Mouse (Mus musculus): ENCODE results near the gene Mfsd5. TPM values are rescaled to one million over a fixed set of nuclear protein-coding genes. Genes with fewer than 3 reads are reported as not detected.

Gene Mfsd5
- polyA plus RNA-seq, 1 experiment from 2014 or later, result 72.7 TPM

DNA sequence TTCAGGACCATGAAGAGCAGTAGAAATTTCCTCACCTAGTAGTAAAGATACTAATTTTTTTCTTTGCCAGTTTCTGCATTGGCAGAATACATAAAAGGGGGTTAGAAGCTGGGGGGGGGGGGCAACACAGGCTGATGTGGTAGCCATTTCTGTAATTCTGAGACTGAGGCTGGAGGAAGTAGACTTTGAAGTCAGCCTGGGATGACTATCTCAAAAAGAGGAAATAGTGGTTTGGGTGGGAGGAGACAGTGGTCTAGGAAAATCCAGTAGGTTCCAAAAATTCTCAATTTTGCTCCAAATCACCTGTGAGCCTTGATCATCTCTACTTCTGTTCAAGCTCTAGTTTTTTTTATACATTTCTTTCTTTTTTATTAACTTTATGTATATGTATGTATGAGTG is 32.2 kb downstream of the Mfsd5 start:
- H3K36me3 ChIP-seq (ENCODE audit: insufficient read depth, low read length), result no peaks in the 10 kb centered on the region; the same call in 1 of the 2 replicates

DNA sequence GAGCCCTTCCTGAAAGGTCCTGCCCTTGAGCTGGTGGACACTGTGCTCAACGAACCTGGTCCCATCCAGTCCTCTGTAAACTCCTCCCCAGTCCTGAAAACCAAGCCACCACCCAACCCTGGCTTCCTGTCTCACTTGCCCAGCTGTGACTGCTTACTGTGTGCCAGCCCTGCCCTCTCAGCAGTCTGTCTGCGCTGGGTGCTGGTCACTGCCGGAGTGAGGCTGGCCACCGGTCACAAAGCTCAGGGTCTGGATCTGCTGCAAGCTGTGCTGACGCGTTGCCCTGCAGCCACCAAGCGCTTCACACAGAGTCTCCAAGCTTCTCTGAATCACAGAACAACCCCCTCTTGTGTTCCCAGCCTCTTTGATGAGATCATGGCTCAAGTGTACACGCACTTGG is 36.0 kb downstream of the Mfsd5 start:
- Histone ChIP-seq H3K4me2 (replicated peaks; ENCODE audit: low read depth, low read length) (no peak overlapping the region), H3K4me1 (ENCODE audit: insufficient read depth, low read depth, low read length) (no peaks in the 10 kb centered on the region), H3K9ac (replicated peaks; ENCODE audit: low read depth) (no peak overlapping the region), H3K4me3 (ENCODE audit: low read depth, low read length) (no peak overlapping the region), H3K27me3 (replicated peaks; ENCODE audit: insufficient read depth, low read length) (no peaks in the 10 kb centered on the region), H3K36me3 (ENCODE audit: insufficient read depth, low read length) (no peaks in the 10 kb centered on the region; the same call in 1 of the 2 replicates), H3K27ac (ENCODE audit: low read length) (no peak overlapping the region), H3K9me3 (ENCODE audit: low read length) (no peaks in the 10 kb centered on the region)
- peak; percentile 35 for DNase-seq (ENCODE audit: low spot score)
- WGBS, result 76% methylated on average over 8 of the region's 8 CpGs
- ATAC-seq, result peak; percentile 17; the same call in 1 of the 2 replicates
- TF ChIP-seq CTCF (IDR thresholded peaks at IDR 0.05), result no peak
- TF ChIP-seq EP300 (IDR thresholded peaks at IDR 0.05), result no peak

More for the DNA sequence above, 32.2 kb downstream of the Mfsd5 start:
- no peak for DNase-seq (ENCODE audit: low spot score)
- Histone ChIP-seq H3K9me3 (ENCODE audit: low read length) (no peaks in the 10 kb centered on the region), H3K27me3 (replicated peaks; ENCODE audit: insufficient read depth, low read length) (no peaks in the 10 kb centered on the region), H3K4me1 (ENCODE audit: insufficient read depth, low read depth, low read length) (no peaks in the 10 kb centered on the region), H3K9ac (replicated peaks; ENCODE audit: low read depth) (no peak overlapping the region), H3K4me3 (ENCODE audit: low read depth, low read length) (no peak overlapping the region), H3K27ac (ENCODE audit: low read length) (no peak overlapping the region), H3K4me2 (replicated peaks; ENCODE audit: low read depth, low read length) (no peak overlapping the region)
- ATAC-seq, result no peak
- no peak for TF ChIP-seq EP300 (IDR thresholded peaks at IDR 0.05)
- no peak for TF ChIP-seq CTCF (IDR thresholded peaks at IDR 0.05)

DNA sequence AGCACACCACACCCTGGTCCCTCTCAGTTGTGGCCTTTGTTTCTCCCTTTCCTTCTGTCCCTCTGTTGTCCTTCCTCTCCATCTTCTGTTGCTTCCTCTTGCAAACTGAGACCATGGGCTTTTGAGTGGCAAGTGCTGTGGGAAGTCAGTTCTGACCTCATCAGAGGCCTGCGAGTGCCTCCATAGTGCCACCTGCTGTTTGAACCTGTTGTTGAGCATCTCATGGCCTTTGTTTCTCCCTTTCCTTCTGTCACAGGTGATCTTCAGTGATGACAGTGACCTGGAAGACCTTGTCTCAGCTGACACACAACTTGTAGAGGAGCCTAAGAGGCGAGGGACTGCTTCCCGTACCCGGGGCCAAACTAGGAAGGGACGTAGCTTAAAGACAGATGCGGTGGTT is 37.0 kb downstream of the Mfsd5 start:
- WGBS, result 88% methylated on average over 6 of the region's 6 CpGs

DNA sequence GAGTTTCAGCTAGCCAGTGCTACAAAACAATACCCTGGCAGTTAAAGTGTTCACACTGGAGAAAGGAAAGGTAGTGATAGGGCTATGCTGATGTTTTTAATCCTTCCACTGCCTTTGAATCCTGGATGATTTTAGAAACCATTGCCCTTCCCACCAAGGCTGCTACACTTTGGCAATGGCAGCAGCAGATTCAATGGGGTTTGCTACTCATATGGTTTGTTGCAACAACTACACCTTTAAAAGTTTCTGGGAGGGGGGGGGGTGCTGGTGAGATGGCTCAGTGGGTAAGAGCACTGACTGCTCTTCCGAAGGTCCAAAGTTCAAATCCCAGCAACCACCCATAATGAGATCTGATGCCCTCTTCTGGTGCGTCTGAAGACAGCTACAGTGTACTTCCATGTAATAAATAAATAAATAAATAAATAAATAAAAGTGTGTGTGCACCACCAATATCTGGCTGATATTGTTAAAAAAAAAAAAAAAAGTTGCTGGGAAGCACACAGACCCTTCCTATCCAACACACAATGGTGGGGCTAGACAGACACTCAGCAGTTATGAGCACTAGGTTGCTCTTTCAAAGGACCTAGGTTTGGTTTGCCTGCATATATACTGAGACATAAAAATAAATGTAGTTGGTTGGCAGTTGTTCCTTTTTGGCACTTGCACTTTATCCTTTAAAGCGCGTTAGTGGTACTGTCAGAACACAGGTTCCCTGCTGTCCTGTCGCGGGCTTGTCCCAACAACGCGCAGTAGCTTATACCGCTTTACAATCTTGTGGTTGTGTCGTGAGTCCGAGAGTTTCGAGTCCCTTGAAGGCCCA is 45.6 kb downstream of the Mfsd5 start:
- Histone ChIP-seq H3K9me3 (ENCODE audit: low read length) (no peaks in the 10 kb centered on the region), H3K4me2 (replicated peaks; ENCODE audit: low read depth, low read length) (0 out of 2 replicates have a peak overlapping the region, but pooled peaks have one; percentile 3), H3K36me3 (ENCODE audit: insufficient read depth, low read length) (peaks cover 2% of the 10 kb centered on the region; the same call in 1 of the 2 replicates), H3K9ac (replicated peaks; ENCODE audit: low read depth) (no peak overlapping the region), H3K27ac (ENCODE audit: low read length) (no peak overlapping the region), H3K27me3 (replicated peaks; ENCODE audit: insufficient read depth, low read length) (no peaks in the 10 kb centered on the region), H3K4me1 (ENCODE audit: insufficient read depth, low read depth, low read length) (no peaks in the 10 kb centered on the region; the same call in 1 of the 2 replicates), H3K4me3 (ENCODE audit: low read depth, low read length) (no peak overlapping the region)
- ATAC-seq (no peak), DNase-seq (ENCODE audit: low spot score) (no peak)
- TF ChIP-seq EP300 (IDR thresholded peaks at IDR 0.05) (no peak), CTCF (IDR thresholded peaks at IDR 0.05) (no peak)
- 80% methylated on average over 12 of the region's 12 CpGs for WGBS

More for the DNA sequence above, 37.0 kb downstream of the Mfsd5 start:
- DNase-seq (ENCODE audit: low spot score) (peak; percentile 82), ATAC-seq (peak; percentile 49; the same call in 1 of the 2 replicates)
- H3K27me3 ChIP-seq (replicated peaks; ENCODE audit: insufficient read depth, low read length), result no peaks in the 10 kb centered on the region
- no peak overlapping the region for H3K27ac ChIP-seq (ENCODE audit: low read length)
- H3K36me3 ChIP-seq (ENCODE audit: insufficient read depth, low read length), result no peaks in the 10 kb centered on the region; the same call in 1 of the 2 replicates
- no peaks in the 10 kb centered on the region for H3K9me3 ChIP-seq (ENCODE audit: low read length)
- H3K4me3 ChIP-seq (ENCODE audit: low read depth, low read length), result no peak overlapping the region
- H3K9ac ChIP-seq (replicated peaks; ENCODE audit: low read depth), result no peak overlapping the region
- H3K4me2 ChIP-seq (replicated peaks; ENCODE audit: low read depth, low read length), result no peak overlapping the region
- TF ChIP-seq CTCF (IDR thresholded peaks at IDR 0.05) (peak; percentile 89), EP300 (IDR thresholded peaks at IDR 0.05) (no peak)
- no peaks in the 10 kb centered on the region for H3K4me1 ChIP-seq (ENCODE audit: insufficient read depth, low read depth, low read length)

DNA sequence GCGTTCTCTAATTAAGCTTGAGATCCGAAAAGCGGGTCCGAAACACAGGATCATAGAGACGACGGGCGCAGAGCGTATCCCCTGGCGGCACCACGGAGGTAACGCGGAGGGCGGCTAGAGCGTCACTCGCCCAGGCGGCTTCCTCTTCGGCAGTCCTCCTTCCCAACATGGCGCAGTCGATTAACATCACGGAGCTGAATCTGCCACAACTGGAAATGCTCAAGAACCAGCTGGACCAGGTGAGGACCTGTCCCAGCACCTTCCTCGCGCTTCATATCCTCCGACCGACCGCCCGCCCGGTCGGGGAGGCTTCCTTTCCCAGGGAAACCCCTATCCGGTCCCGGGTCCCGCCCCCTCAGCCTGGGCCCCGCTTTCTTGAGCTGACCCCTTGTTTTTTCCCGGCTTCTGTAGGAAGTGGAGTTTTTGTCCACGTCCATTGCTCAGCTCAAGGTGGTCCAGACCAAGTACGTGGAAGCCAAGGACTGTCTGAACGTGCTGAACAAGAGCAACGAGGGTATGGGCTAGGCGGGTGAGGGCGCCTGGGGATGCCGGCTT is 46.8 kb downstream of the Mfsd5 start, which contains the start of gene Pfdn5:
TSS of gene Pfdn5 (plus strand) at position 95 of the 555 bp plus-strand sequence.
- Histone ChIP-seq H3K27me3 (replicated peaks; ENCODE audit: insufficient read depth, low read length) (no peaks in the 10 kb centered on the region), H3K9ac (replicated peaks; ENCODE audit: low read depth) (peak within 1 kb of the TSS; percentile 70), H3K36me3 (ENCODE audit: insufficient read depth, low read length) (peaks cover 2% of the 10 kb centered on the region; the same call in 1 of the 2 replicates), H3K9me3 (ENCODE audit: low read length) (no peaks in the 10 kb centered on the region), H3K4me3 (ENCODE audit: low read depth, low read length) (peak within 1 kb of the TSS; percentile 75), H3K27ac (ENCODE audit: low read length) (peak within 1 kb of the TSS; percentile 43), H3K4me2 (replicated peaks; ENCODE audit: low read depth, low read length) (peak within 1 kb of the TSS; percentile 57), H3K4me1 (ENCODE audit: insufficient read depth, low read depth, low read length) (peaks cover 2% of the 10 kb centered on the region; the same call in 1 of the 2 replicates)
- TF ChIP-seq EP300 (IDR thresholded peaks at IDR 0.05), result no peak
- peak; percentile 68 for TF ChIP-seq CTCF (IDR thresholded peaks at IDR 0.05)
- peak; percentile 96 for ATAC-seq
- under 1% methylated on average over 40 of the region's 40 CpGs for WGBS
- DNase-seq (ENCODE audit: low spot score), result peak; percentile 91

DNA sequence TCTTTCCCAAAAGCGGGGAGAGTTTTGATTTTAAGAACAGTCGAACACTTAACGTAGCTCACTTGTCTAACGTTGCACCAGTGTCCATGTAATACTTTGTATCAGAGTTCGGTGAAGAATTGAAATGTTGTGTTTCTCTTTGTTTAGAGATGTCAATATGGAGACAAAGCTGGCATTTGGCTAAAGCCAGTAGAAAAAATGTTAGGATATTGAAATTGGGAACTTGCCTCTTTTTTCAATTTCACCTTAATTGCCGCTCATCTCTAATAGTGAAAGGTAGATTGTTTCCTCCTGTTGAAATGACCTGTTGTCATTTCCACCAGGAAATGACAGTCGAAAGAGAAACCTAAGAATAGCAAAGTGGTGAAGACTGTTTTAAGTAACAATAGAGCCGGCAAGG is 47.6 kb downstream of the Mfsd5 start:
- no peak overlapping the region for H3K27ac ChIP-seq (ENCODE audit: low read length)
- peak overlapping the region; percentile 70; the same call in 1 of the 2 replicates for H3K9ac ChIP-seq (replicated peaks; ENCODE audit: low read depth)
- no peak for ATAC-seq
- peak overlapping the region; percentile 57 for H3K4me2 ChIP-seq (replicated peaks; ENCODE audit: low read depth, low read length)
- peak overlapping the region; percentile 75 for H3K4me3 ChIP-seq (ENCODE audit: low read depth, low read length)
- DNase-seq (ENCODE audit: low spot score), result no peak
- H3K36me3 ChIP-seq (ENCODE audit: insufficient read depth, low read length), result peaks cover 2% of the 10 kb centered on the region; the same call in 1 of the 2 replicates
- 52% methylated on average over 8 of the region's 8 CpGs for WGBS
- H3K4me1 ChIP-seq (ENCODE audit: insufficient read depth, low read depth, low read length), result peaks cover 4% of the 10 kb centered on the region; the same call in 1 of the 2 replicates
- no peak for TF ChIP-seq CTCF (IDR thresholded peaks at IDR 0.05)
- no peak for TF ChIP-seq EP300 (IDR thresholded peaks at IDR 0.05)
- no peaks in the 10 kb centered on the region for H3K27me3 ChIP-seq (replicated peaks; ENCODE audit: insufficient read depth, low read length)
- H3K9me3 ChIP-seq (ENCODE audit: low read length), result no peaks in the 10 kb centered on the region

Other genes starting within 250 kb of the Mfsd5 start
- 54.0 and 61.8 TPM in 2 replicates for gene Eif4b, start 205.7 kb upstream of the Mfsd5 start, polyA plus RNA-seq (2015; fragmentation: Nextera tagmentation; extraction: Ambion mirVana)
- 48.7 and 51.6 TPM in 2 replicates for gene Tns2, start 179.0 kb upstream of the Mfsd5 start, polyA plus RNA-seq (2015; fragmentation: Nextera tagmentation; extraction: Ambion mirVana)
- gene Spryd3, start 143.2 kb upstream of the Mfsd5 start, polyA plus RNA-seq (2015; fragmentation: Nextera tagmentation; extraction: Ambion mirVana), result 20.4 and 22.2 TPM in 2 replicates
- gene Igfbp6, start 135.1 kb upstream of the Mfsd5 start, polyA plus RNA-seq (2015; fragmentation: Nextera tagmentation; extraction: Ambion mirVana), result 109 and 123 TPM in 2 replicates
- 0.08 and 0.16 TPM in 2 replicates for gene Soat2, start 128.9 kb upstream of the Mfsd5 start, polyA plus RNA-seq (2015; fragmentation: Nextera tagmentation; extraction: Ambion mirVana)
- gene Zfp740, start 76.2 kb upstream of the Mfsd5 start, polyA plus RNA-seq (2015; fragmentation: Nextera tagmentation; extraction: Ambion mirVana), result 31.9 and 33.9 TPM in 2 replicates
- 71.0 and 76.9 TPM in 2 replicates for gene Csad, start 74.7 kb upstream of the Mfsd5 start, polyA plus RNA-seq (2015; fragmentation: Nextera tagmentation; extraction: Ambion mirVana)
- 3.6 and 4.3 TPM in 2 replicates for gene Itgb7, start 47.5 kb upstream of the Mfsd5 start, polyA plus RNA-seq (2015; fragmentation: Nextera tagmentation; extraction: Ambion mirVana)
- 35.8 and 40.2 TPM in 2 replicates for gene Rarg, start 21.9 kb upstream of the Mfsd5 start, polyA plus RNA-seq (2015; fragmentation: Nextera tagmentation; extraction: Ambion mirVana)
- gene Gm9918, start 8.9 kb upstream of the Mfsd5 start, polyA plus RNA-seq (2015; fragmentation: Nextera tagmentation; extraction: Ambion mirVana), result 0.13 and 0.36 TPM in 2 replicates
- gene Espl1, start 16.8 kb downstream of the Mfsd5 start, polyA plus RNA-seq (2015; fragmentation: Nextera tagmentation; extraction: Ambion mirVana), result 0.99 and 1.4 TPM in 2 replicates
- 457 and 467 TPM in 2 replicates for gene Pfdn5, start 46.7 kb downstream of the Mfsd5 start, polyA plus RNA-seq (2015; fragmentation: Nextera tagmentation; extraction: Ambion mirVana)
- gene Myg1, start 52.3 kb downstream of the Mfsd5 start, polyA plus RNA-seq (2015; fragmentation: Nextera tagmentation; extraction: Ambion mirVana), result 46.1 and 48.3 TPM in 2 replicates
- 16.2 and 17.0 TPM in 2 replicates for gene Aaas, start 71.3 kb downstream of the Mfsd5 start, polyA plus RNA-seq (2015; fragmentation: Nextera tagmentation; extraction: Ambion mirVana)
- not detected in 2 replicates for gene Sp7, start 87.7 kb downstream of the Mfsd5 start, polyA plus RNA-seq (2015; fragmentation: Nextera tagmentation; extraction: Ambion mirVana)
- gene Sp1, start 126.7 kb downstream of the Mfsd5 start, polyA plus RNA-seq (2015; fragmentation: Nextera tagmentation; extraction: Ambion mirVana), result 7.3 and 8.6 TPM in 2 replicates
- 8.3 and 11.0 TPM in 2 replicates for gene Amhr2, start 165.9 kb downstream of the Mfsd5 start, polyA plus RNA-seq (2015; fragmentation: Nextera tagmentation; extraction: Ambion mirVana)
- gene Prr13, start 179.6 kb downstream of the Mfsd5 start, polyA plus RNA-seq (2015; fragmentation: Nextera tagmentation; extraction: Ambion mirVana), result 110 and 128 TPM in 2 replicates
- 154 and 157 TPM in 2 replicates for gene Pcbp2, start 191.1 kb downstream of the Mfsd5 start, polyA plus RNA-seq (2015; fragmentation: Nextera tagmentation; extraction: Ambion mirVana)
- 2.0 TPM in 1 of 2 replicates, not detected in the other for gene Gm10337, start 224.3 kb downstream of the Mfsd5 start, polyA plus RNA-seq (2015; fragmentation: Nextera tagmentation; extraction: Ambion mirVana)
- 4.2 and 4.9 TPM in 2 replicates for gene Map3k12, start 237.6 kb downstream of the Mfsd5 start, polyA plus RNA-seq (2015; fragmentation: Nextera tagmentation; extraction: Ambion mirVana)
- gene Tarbp2, start 238.7 kb downstream of the Mfsd5 start, polyA plus RNA-seq (2015; fragmentation: Nextera tagmentation; extraction: Ambion mirVana), result 35.2 and 42.8 TPM in 2 replicates
- 3.7 and 4.2 TPM in 2 replicates for gene Npff, start 245.5 kb downstream of the Mfsd5 start, polyA plus RNA-seq (2015; fragmentation: Nextera tagmentation; extraction: Ambion mirVana)